Mouse (Mus musculus): Measurements from ENCODE around the gene Vsig2. TPM values are rescaled to one million over a fixed set of nuclear protein-coding genes. Genes with fewer than 3 reads are reported as not detected.

Gene Vsig2
- polyA plus RNA-seq, 1 experiment from 2014 or later, result 0.74 TPM

DNA sequence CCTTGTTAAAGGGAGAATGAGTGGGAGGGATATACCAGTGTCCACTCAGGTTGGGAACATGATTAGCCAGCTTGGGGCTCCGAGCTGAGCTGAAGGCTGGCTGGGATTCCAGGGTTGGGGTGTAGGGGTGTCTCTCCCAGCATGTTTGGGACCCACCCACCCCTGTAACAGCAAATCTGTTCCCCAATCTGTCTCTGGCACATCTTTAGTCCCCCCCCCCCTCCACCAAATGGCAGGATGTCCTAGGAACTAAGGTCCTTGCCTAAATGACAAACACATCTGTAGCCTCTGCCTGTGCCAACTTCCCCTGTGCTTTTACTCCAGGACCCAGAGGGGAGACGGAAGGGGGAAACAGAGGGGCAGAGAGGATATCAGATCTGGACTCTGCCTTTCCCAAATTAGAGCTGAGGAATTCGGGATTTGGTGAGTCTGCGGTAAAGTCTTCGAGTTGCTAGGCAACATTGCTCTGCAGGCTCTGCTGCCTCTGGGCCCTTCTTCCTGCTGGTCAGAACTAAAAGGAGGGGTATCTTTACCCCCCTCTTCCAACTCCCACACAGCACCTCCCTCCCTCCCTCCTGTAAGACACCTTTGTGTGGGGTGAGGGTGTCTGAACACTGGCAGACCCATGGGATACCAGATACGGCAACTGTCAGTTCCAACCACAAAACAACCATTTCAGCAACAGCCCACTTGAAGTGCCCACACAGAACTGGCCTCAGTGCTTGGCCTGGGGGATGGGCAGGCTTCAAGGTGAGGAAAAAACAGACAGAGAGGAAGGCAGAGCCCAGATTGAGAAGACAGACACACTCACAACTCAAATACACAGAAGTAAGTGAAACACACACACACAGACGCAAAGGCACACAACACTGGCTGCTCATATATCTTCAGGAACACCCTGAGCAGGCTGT, 16.0 kb downstream of the Vsig2 start, which contains the start of gene Siae:
TSS of gene Siae (plus strand) at position 861 of the 911 bp plus-strand sequence.
- Histone ChIP-seq H3K4me3 (ENCODE audit: control insufficient read depth in 1 of 2, insufficient read depth in 1 of 2, low read depth in 1 of 2, low read length in 2 of 2) (no peak within 1 kb of the TSS), H3K27ac (replicated peaks in 1 of 2; ENCODE audit: control insufficient read depth in 1 of 2, insufficient read depth in 1 of 2, low read depth in 2 of 2, low read length in 2 of 2) (no peak within 1 kb of the TSS), H3K36me3 (ENCODE audit: control insufficient read depth, insufficient read depth, low read length) (no peaks in the 10 kb centered on the region), H3K27me3 (ENCODE audit: control insufficient read depth, insufficient read depth, low read length) (peaks cover 44% of the 10 kb centered on the region), H3K4me2 (ENCODE audit: low read length) (no peak within 1 kb of the TSS), H3K9me3 (ENCODE audit: control insufficient read depth, low read length) (no peaks in the 10 kb centered on the region), H3K4me1 (ENCODE audit: control insufficient read depth in 2 of 2, insufficient read depth in 2 of 2, low read length in 2 of 2) (peaks cover 10 to 18% of the 10 kb centered on the region in 2 experiments; a peak in 3 of 4 replicates), H3K9ac (ENCODE audit: low read length) (no peak within 1 kb of the TSS)
- no peak for ATAC-seq (ENCODE audit: insufficient number of reproducible peaks, insufficient read depth, low FRiP score, low read depth)
- WGBS, result 25% methylated on average over 7 of the region's 7 CpGs

- no peak overlapping the region for H3K9ac ChIP-seq (ENCODE audit: low read length)
- H3K9me3 ChIP-seq (ENCODE audit: control insufficient read depth, low read length), result no peaks in the 10 kb centered on the region
- H3K27me3 ChIP-seq (ENCODE audit: control insufficient read depth, insufficient read depth, low read length), result peaks cover 31% of the 10 kb centered on the region
- ATAC-seq (ENCODE audit: insufficient number of reproducible peaks, insufficient read depth, low FRiP score, low read depth), result no peak
- no peak overlapping the region for H3K27ac ChIP-seq (replicated peaks in 1 of 2; ENCODE audit: control insufficient read depth in 1 of 2, insufficient read depth in 1 of 2, low read depth in 2 of 2, low read length in 2 of 2)
- 78% methylated on average over 3 of the region's 3 CpGs for WGBS
- H3K4me1 ChIP-seq (ENCODE audit: control insufficient read depth in 2 of 2, insufficient read depth in 2 of 2, low read length in 2 of 2), result peaks cover 10 to 18% of the 10 kb centered on the region in 2 experiments; a peak in 3 of 4 replicates
- H3K36me3 ChIP-seq (ENCODE audit: control insufficient read depth, insufficient read depth, low read length), result no peaks in the 10 kb centered on the region
- no peak overlapping the region for H3K4me3 ChIP-seq (ENCODE audit: control insufficient read depth in 1 of 2, insufficient read depth in 1 of 2, low read depth in 1 of 2, low read length in 2 of 2)
- no peak overlapping the region for H3K4me2 ChIP-seq (ENCODE audit: low read length)
Observed at GRCm38 (mm10) chr9:37556366-37556765, 17.3 kb downstream of the Vsig2 start.

DNA sequence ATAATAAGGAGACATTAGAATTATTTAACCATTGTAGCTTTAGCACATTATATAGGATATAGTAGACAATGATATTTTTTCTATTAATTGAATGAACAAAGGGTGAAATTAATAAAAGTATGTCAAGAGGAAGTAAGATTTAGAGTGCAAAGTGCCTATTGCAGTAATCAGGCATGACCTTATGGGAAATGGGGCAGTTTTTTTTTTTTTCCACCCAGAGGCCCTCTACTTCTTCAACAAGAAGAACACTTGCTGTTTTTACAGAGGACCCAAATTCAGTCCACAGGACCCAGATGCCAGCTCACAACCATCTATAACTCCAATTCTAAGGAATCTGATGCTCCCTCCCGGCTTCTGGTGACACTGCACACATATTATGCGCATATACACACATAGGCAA, 21.6 kb downstream of the Vsig2 start:
- ATAC-seq (ENCODE audit: insufficient number of reproducible peaks, insufficient read depth, low FRiP score, low read depth), result no peak

DNA sequence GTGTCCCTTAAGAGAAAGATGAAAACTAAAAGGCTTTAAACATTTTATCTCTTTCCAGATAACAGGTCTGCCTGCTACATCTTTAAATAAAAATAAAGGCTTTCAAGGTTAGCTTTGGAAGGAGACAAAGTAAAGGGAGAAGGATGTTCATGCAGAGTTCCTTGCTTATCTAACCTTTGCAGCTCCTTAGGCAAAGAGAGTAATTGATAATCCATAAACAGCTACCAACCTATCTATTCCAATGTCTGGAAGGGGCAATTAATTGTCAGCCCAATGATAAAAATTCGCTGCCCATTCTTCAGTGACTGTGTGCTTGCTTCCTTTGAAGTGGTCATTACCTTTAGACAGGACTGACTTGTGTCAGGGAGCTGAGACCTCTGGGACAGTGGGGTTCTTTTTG, 24.8 kb downstream of the Vsig2 start:
- Histone ChIP-seq H3K36me3 (ENCODE audit: control insufficient read depth, insufficient read depth, low read length) (no peaks in the 10 kb centered on the region), H3K4me1 (ENCODE audit: control insufficient read depth in 2 of 2, insufficient read depth in 2 of 2, low read length in 2 of 2) (peaks cover 11 to 13% of the 10 kb centered on the region in 2 experiments), H3K4me3 (ENCODE audit: control insufficient read depth in 1 of 2, insufficient read depth in 1 of 2, low read depth in 1 of 2, low read length in 2 of 2) (no peak overlapping the region), H3K9me3 (ENCODE audit: control insufficient read depth, low read length) (no peaks in the 10 kb centered on the region), H3K9ac (ENCODE audit: low read length) (no peak overlapping the region), H3K27me3 (ENCODE audit: control insufficient read depth, insufficient read depth, low read length) (no peaks in the 10 kb centered on the region), H3K27ac (replicated peaks in 1 of 2; ENCODE audit: control insufficient read depth in 1 of 2, insufficient read depth in 1 of 2, low read depth in 2 of 2, low read length in 2 of 2) (no peak overlapping the region), H3K4me2 (ENCODE audit: low read length) (no peak overlapping the region)
- WGBS, result 37% methylated on average over 1 of the region's 1 CpGs
- ATAC-seq (ENCODE audit: insufficient number of reproducible peaks, insufficient read depth, low FRiP score, low read depth), result no peak

More for the DNA sequence above, 21.6 kb downstream of the Vsig2 start:
- no peaks in the 10 kb centered on the region for H3K4me1 ChIP-seq (ENCODE audit: control insufficient read depth in 2 of 2, insufficient read depth in 2 of 2, low read length in 2 of 2)
- no peak overlapping the region for H3K4me3 ChIP-seq (ENCODE audit: control insufficient read depth in 1 of 2, insufficient read depth in 1 of 2, low read depth in 1 of 2, low read length in 2 of 2)
- WGBS, result 86% methylated on average over 2 of the region's 2 CpGs
- no peak overlapping the region for H3K27ac ChIP-seq (replicated peaks in 1 of 2; ENCODE audit: control insufficient read depth in 1 of 2, insufficient read depth in 1 of 2, low read depth in 2 of 2, low read length in 2 of 2)
- H3K9me3 ChIP-seq (ENCODE audit: control insufficient read depth, low read length), result no peaks in the 10 kb centered on the region
- no peak overlapping the region for H3K9ac ChIP-seq (ENCODE audit: low read length)
- H3K36me3 ChIP-seq (ENCODE audit: control insufficient read depth, insufficient read depth, low read length), result no peaks in the 10 kb centered on the region
- no peak overlapping the region for H3K4me2 ChIP-seq (ENCODE audit: low read length)
- no peaks in the 10 kb centered on the region for H3K27me3 ChIP-seq (ENCODE audit: control insufficient read depth, insufficient read depth, low read length)

DNA sequence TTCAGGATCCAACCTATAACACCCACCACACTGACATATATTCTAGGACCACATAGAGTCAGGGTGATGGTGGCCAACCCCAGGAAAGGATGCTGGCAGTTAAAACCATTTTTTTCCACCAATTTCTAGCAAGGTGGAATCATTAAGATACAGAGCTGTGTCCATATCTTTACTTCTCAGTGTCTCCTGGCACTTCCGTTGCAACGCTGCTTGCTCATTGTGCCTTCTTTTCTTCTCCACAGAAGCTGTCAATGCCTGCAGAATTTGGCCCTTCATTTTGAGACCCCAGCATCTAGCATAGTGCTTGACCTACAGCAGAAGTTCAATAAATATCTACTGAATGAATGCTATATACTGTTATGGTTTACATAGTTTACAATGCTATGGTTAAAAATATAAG, 28.0 kb downstream of the Vsig2 start:
- Histone ChIP-seq H3K9ac (ENCODE audit: low read length) (no peak overlapping the region), H3K27me3 (ENCODE audit: control insufficient read depth, insufficient read depth, low read length) (no peaks in the 10 kb centered on the region), H3K9me3 (ENCODE audit: control insufficient read depth, low read length) (no peaks in the 10 kb centered on the region), H3K4me3 (ENCODE audit: control insufficient read depth in 1 of 2, insufficient read depth in 1 of 2, low read depth in 1 of 2, low read length in 2 of 2) (no peak overlapping the region), H3K4me1 (ENCODE audit: control insufficient read depth in 2 of 2, insufficient read depth in 2 of 2, low read length in 2 of 2) (peaks cover 11 to 17% of the 10 kb centered on the region in 2 experiments), H3K27ac (replicated peaks in 1 of 2; ENCODE audit: control insufficient read depth in 1 of 2, insufficient read depth in 1 of 2, low read depth in 2 of 2, low read length in 2 of 2) (no peak overlapping the region), H3K4me2 (ENCODE audit: low read length) (no peak overlapping the region), H3K36me3 (ENCODE audit: control insufficient read depth, insufficient read depth, low read length) (no peaks in the 10 kb centered on the region)
- WGBS, result 83% methylated on average over 2 of the region's 2 CpGs
- ATAC-seq (ENCODE audit: insufficient number of reproducible peaks, insufficient read depth, low FRiP score, low read depth), result no peak

DNA sequence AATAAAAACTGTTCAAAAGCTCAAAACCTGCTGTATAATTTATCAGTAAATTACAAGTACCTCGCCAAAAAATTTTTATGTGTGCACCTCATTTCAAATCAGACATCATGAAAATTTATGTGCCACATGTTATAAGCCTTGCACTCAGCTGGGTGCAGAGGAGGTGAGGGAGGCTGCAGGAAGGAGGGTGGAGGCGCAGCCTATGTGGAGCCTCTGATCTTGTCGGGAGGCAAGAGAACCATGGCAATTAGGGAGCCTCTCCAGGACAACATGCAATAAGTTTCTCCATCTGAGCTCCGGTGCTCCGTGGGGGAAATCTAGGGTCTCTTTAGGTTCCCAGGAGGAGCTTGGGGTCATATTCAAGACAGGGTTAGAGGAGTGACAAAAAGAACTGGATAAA, 28.4 kb downstream of the Vsig2 start:
- Histone ChIP-seq H3K4me1 (ENCODE audit: control insufficient read depth in 2 of 2, insufficient read depth in 2 of 2, low read length in 2 of 2) (peaks cover 11 to 20% of the 10 kb centered on the region in 2 experiments), H3K9me3 (ENCODE audit: control insufficient read depth, low read length) (no peaks in the 10 kb centered on the region), H3K27ac (replicated peaks in 1 of 2; ENCODE audit: control insufficient read depth in 1 of 2, insufficient read depth in 1 of 2, low read depth in 2 of 2, low read length in 2 of 2) (no peak overlapping the region), H3K4me3 (ENCODE audit: control insufficient read depth in 1 of 2, insufficient read depth in 1 of 2, low read depth in 1 of 2, low read length in 2 of 2) (no peak overlapping the region), H3K36me3 (ENCODE audit: control insufficient read depth, insufficient read depth, low read length) (no peaks in the 10 kb centered on the region), H3K27me3 (ENCODE audit: control insufficient read depth, insufficient read depth, low read length) (no peaks in the 10 kb centered on the region), H3K4me2 (ENCODE audit: low read length) (peak overlapping the region; percentile 58), H3K9ac (ENCODE audit: low read length) (no peak overlapping the region)
- 54% methylated on average over 5 of the region's 5 CpGs for WGBS
- ATAC-seq (ENCODE audit: insufficient number of reproducible peaks, insufficient read depth, low FRiP score, low read depth), result no peak

- Histone ChIP-seq H3K27ac (replicated peaks in 1 of 2; ENCODE audit: control insufficient read depth in 1 of 2, insufficient read depth in 1 of 2, low read depth in 2 of 2, low read length in 2 of 2) (no peak overlapping the region), H3K4me3 (ENCODE audit: control insufficient read depth in 1 of 2, insufficient read depth in 1 of 2, low read depth in 1 of 2, low read length in 2 of 2) (peak overlapping the region in 1 of 2 experiments; percentile 9; a peak in 2 of 4 replicates), H3K9me3 (ENCODE audit: control insufficient read depth, low read length) (no peaks in the 10 kb centered on the region), H3K4me2 (ENCODE audit: low read length) (peak overlapping the region; percentile 58), H3K36me3 (ENCODE audit: control insufficient read depth, insufficient read depth, low read length) (no peaks in the 10 kb centered on the region), H3K27me3 (ENCODE audit: control insufficient read depth, insufficient read depth, low read length) (no peaks in the 10 kb centered on the region), H3K4me1 (ENCODE audit: control insufficient read depth in 2 of 2, insufficient read depth in 2 of 2, low read length in 2 of 2) (peaks cover 13 to 20% of the 10 kb centered on the region in 2 experiments), H3K9ac (ENCODE audit: low read length) (0 out of 2 replicates have a peak overlapping the region, but pooled peaks have one; percentile 11)
- no peak for ATAC-seq (ENCODE audit: insufficient number of reproducible peaks, insufficient read depth, low FRiP score, low read depth)
- WGBS, result 23% methylated on average over 15 of the region's 15 CpGs
Observed at GRCm38 (mm10) chr9:37567892-37568604, 29.0 kb downstream of the Vsig2 start.
